Mouse (Mus musculus) ovary, postnatal 14 days (tissue): ENCODE data around the gene Stpg4.

ENCODE experiments used
- DNase-seq: peaks from one replicate; pipeline ENCODE4 v3.0.0; 2022; ENCODE audit warnings: low spot score

The Stpg4 gene

DNA sequence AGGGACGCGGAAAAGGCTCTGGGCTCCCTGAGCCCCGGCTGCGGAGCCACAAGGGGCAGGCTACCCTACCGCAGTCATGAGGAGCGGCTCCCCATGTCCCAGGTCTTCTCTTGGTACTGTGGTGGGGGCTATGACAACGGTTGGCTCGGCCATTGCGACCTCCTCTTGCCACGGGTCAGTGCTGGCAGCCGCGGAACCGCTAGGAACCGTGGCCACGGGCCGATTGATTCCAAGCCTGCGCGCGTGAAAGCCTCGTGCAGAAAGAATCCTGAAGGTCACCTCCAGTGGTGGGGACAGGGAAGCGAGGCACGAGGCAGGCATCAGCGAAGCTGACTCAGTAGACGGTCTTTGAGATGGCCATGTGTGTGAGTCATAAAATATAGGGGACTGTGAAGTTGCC is at the start of gene Stpg4:
TSS of gene Stpg4 (minus strand) at position 231 of the 400 bp plus-strand sequence.
- DNase-seq = no peak

- no peak for DNase-seq
These were observed 47.8 kb upstream of the Stpg4 start for GRCm38 (mm10) chr17:87475356-87475755.

DNA sequence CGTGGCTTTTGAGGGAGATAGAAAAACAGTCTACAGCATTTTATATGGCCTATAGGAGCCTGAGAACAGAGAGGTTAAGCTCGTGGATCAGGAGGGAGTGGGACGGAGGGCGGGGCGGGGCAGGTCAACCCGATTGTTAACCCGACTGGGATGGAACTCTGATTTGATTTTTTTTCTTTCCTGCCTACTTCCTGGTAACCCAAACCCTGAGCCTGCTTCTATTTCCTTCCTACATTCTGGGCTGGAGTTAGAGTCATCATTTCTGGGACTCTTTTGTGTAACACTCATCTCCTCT is 46.9 kb upstream of the Stpg4 start:
- DNase-seq = no peak

DNA sequence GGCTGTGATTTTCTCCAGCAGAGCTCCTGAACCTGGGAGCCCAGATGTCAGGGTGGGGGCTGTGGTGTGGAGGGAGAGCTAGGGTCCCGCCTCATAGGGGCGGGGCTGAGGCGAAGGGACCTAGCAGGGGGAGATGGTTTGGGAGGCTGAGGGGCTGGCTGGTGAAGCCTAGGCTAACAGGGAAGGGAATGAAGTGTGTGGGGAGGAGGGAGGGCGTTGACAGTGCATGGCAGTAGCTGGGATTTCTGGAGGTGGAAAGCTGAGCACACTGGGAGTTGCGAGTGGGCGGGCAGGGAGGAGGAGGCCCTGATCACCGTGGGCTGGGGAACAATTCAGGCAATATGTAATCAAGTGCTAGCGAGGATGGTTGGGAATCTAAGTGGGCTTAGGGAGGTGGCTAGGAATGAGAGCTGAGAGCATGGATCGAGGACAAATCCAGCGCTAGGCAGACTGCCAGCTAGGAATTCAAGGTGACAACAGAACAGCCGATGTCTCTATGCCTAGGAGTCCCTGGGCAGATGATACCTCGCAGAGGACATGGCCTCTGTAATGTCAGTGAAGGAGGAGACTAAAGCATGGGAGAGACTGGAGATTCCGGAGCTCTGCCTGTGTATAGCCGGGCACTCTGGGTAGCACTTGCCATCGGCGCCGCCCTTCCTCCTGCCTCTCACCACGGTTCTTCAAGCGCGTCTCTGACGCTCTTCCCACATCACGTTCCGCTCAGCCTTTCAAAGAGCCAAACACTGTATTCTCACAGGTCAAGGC is 46.4 kb upstream of the Stpg4 start:
- DNase-seq = no peak

GRCm38 (mm10) chr17:87473441-87473735 is 45.8 kb upstream of the Stpg4 start:
- DNase-seq = peak; percentile 27

DNA sequence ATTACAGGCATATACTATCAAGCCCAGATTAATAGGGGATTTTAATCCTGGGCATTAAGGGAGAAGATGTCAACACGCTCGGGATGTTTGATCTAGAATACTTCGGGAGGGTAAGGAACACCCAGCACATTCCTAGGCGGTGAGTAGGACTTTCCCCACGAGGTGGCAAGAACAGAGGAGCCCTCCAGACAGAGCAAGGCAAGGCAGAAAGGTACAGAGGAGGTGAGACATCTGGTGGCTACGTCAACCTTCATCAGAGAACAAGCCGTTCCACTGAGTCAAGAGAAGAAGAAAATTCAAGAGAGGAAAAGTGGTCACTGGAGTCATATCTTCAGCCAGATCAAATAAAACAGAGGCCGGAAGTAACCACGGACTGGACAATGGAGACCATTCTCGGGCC is 45.3 kb upstream of the Stpg4 start:
- DNase-seq = no peak

GRCm38 (mm10) chr17:87471661-87472060 is 44.1 kb upstream of the Stpg4 start:
- DNase-seq = no peak

DNA sequence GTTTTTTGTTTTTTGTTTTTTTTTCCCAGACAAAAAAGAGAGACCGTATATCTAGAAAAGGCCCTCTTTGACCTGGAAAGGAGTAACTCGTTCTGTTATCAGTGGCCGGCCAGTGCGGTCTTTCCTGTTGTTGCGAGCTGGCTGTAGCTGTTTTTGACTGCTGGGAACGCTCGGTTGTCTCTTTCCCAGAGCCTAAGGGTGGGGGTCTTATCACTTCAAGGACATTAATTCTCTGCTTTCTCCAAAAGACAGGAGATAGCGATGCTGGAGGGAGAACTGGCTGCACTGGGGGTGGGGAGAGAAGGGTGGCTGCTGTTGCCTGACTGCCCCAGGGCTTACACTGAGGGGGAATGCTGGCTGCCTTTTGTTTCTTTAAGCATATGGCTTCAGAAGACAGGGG is 43.3 kb upstream of the Stpg4 start:
- no peak for DNase-seq

GRCm38 (mm10) chr17:87470282-87470681 is 42.7 kb upstream of the Stpg4 start:
- DNase-seq = no peak

- no peak for DNase-seq
These were observed 41.9 kb upstream of the Stpg4 start for GRCm38 (mm10) chr17:87469428-87469827.

DNA sequence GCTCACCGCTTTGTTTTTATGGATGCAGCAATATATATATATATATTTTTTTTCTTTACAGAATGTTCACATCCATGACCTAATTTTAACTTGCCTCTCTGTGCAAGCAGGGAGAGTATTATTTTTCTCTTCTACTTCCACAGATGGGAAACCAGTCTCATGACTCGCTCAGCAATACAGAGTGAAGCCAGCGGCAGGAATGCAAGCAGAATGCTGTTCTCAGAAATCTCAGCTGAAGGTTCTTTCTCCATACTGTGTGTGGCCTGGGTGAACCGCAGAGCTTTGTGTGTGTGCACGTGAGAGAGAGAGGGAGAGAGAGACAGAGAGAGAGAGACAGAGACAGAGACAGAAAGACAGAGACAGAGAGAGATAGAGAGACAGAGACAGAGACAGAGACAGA is 41.1 kb upstream of the Stpg4 start:
- DNase-seq = no peak

DNA sequence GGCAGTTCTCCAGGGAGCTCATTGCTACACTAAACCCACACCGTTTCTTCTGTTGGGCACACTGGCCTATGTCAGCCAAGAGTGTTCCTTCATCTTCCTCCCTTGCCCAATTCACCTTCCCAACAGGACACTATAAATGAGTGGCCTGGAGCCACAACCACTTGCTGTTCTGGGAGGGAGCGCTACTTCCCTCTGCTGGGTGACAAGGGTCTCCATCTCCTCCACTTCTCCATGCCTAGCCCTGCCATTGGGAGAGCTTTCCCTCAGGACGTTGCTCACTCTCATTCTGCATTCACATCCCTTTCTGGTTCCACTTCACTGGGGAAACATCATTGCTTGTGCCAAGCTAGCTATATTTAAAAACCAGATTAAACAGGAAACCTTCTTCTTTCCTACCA is 34.0 kb upstream of the Stpg4 start:
- no peak for DNase-seq

- no peak for DNase-seq
These were observed 33.3 kb upstream of the Stpg4 start for GRCm38 (mm10) chr17:87460669-87461498.

DNA sequence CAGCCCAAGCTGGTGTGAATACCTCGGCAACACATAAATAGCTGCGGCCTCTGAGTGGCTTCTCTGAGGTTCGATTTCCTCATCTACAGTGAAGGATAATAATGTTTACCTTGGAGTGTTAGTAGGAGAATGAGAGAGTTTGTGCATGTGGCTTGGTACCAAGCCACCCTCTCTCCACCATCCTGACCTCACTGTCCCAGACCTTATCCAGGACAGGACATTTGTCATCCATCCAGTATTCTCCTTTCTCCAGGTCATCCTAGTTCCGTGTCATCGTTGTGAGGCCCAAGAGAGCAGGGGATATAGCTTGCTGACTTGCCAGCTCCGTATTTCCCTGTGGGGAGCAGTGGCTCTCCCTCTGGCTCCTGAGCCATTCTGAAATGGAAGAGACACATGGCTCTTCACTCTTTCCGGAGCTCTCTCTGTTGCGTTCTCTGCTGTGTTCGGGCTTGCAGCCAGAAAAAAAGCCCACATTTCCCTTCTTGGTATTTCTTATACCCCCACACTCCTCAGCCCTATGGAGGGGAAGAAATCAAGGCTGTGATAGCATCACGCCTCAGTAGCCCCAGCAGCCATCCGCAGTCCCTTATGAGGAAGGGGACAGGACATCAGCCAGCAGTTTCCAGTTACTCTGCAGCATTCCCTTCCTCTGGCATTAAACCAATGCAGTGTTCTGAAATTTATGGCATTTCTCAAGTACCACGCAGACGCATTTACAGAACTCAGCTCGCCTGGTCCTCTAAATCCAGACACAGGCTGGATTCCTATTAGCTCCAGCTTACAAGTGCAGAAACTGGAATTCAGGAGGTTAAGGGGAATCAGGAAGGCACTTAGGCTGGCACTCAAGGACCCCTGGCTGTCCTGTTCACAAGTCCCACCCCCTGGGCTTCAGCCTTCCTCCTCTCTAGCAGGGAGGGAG is 32.5 kb upstream of the Stpg4 start:
- no peak for DNase-seq

DNA sequence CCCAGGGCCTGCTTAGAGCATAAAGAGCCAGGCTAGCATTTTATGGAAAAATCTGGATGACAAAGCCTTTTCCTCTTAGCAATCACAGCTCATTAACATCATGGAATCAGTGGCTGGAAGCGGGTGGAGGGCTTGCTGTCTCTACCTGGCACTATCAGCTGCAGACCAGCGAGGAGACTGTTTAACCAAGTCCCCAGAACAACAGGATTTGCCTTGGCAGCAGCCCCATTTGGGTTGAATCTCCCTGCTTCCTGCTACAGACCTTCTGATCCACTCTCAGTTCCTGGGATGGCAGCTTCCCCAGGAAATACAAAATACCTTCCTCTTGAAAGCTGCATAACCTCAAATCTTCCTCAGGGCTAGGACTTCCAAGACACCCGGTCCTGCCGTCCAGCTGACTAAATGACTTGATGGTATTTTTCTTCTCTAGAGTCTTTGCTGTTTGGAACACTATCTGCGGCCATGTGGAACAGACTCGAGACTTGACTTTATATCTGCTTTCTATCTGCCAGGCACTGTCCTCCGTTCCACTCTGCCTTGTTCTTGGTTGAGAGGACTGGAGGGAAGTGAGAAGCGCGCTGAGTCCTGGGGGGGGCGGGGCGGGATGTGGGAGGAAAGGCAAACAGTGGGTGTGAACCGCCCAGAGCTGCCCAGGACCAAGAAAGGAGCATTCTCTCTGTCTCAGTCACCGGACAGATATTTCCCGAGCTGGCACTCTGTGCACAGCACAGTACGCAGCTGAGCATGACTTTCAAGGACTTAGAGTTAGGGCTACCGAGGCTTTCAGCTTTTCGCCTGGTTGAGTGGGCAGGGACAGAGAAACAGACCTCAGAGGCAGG is 31.6 kb upstream of the Stpg4 start:
- DNase-seq = no peak

- no peak for DNase-seq
These were observed 30.4 kb upstream of the Stpg4 start for GRCm38 (mm10) chr17:87457961-87458360.

GRCm38 (mm10) chr17:87454121-87454520 is 26.6 kb upstream of the Stpg4 start:
- no peak for DNase-seq

DNA sequence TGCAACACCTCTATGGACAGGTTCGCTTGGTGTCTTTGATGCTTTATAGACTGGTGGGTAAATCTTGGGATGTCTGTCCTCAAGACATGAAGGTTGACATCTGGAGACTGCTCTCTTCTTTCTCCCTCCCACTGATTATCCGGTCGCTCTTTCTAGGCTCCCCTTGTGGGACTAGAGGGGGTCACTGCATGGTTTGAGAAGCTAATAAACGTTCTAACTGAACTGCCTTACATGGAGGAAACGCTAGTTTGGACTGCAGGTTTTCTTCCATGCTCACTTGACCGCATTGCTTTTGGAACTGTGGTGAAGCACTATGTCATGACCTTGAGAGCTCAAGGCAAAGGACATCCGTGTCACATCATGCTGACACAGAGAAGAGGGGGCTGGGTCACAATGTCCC is 25.8 kb upstream of the Stpg4 start:
- DNase-seq = no peak

- DNase-seq = no peak
These were observed 21.3 kb upstream of the Stpg4 start for GRCm38 (mm10) chr17:87448881-87449280.

DNA sequence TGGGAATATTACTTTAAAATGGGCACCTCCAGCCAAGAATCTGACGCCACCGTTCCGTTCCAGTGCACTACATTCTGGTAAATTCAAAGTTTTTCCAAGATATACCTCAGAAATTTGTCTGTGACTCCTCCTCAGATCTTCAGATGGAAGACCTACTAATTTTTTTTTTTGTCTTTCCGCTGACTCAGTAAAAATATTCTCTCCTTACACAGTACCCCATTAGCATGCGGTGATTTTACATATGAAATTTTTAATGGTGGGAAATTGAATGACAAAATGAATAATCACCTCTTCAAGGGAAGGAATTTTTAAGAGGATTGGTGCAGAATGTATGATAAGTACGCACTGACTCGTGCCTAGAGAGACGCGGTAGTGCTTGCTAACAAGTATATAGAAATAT is 20.8 kb upstream of the Stpg4 start:
- no peak for DNase-seq

- no peak for DNase-seq
These were observed 20.2 kb upstream of the Stpg4 start for GRCm38 (mm10) chr17:87447612-87448200.
